Comparison of ENCODE assay signal across 8 mouse cellular contexts in the genomic region with DNA sequence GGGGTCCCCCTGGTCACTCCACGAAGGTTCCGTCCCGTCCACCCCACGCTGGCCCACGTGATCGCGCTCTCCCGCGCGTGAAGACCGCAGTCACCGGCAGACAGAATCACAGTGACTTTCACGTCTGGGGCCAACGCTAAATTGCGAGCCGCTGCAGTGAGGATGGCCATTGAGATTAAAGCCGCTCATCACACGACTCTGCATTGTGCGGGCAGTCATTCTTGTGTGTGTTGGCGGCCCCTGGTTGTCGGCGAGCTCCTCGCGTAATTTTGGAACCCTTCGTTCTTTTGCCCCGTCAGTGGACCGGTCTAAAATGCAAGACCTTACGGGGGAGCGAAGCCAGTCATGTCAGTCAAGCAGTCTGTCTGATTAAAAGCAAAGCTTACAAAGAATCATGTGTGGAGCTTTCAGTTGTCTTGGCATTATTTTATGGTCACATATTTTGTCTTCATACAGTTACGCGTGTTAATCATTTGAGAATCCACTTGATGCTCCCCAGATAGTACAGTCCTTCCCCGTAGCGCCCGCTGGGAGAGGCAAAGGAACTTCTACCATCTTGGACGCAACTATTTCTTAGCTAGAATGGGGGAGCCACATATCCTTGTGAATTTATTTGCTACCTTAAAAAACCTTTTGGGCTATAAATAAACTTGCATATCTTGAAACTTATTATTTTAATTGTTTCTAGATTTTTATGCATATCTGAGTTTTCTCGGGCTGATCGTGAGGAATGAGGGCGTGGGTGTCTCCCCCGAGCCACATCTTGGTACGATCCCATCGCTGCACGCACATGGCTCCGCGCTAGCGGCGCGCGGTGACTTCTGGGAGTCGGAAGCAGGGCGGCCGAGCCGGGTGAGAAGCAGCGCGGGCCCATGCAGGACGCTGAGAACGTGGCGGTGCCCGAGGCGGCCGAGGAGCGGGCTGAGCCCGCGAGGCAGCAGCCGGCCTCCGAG. TPM values are rescaled to one million over a fixed set of nuclear protein-coding genes. Genes with fewer than 3 reads are reported as not detected.
DNase-seq lines count a peak whose midpoint lies in the region; ATAC-seq and TF ChIP-seq lines count a peak whose summit lies in the region.

A gene (plus strand): TSS at position 840 of the 953 bp plus-strand sequence.

- WGBS in bone marrow, adult 2 months, result under 1% methylated on average over 65 of the region's 65 CpGs
- WGBS in embryonic facial prominence, embryonic 15.5 days, result under 1% methylated on average over 65 of the region's 65 CpGs
- WGBS in limb, embryonic 14.5 days, result 2% methylated on average over 63 of the region's 65 CpGs
- WGBS in midbrain, postnatal 0 days, result under 1% methylated on average over 65 of the region's 65 CpGs

- peak within 1 kb of the TSS; percentile 79 for H3K27ac ChIP-seq in bone marrow, adult 2 months (ENCODE audit: control insufficient read depth, insufficient read depth, low read depth, low read length, poor library complexity)
- peak within 1 kb of the TSS; percentile 98 for H3K27ac ChIP-seq in embryonic facial prominence, embryonic 15.5 days (replicated peaks)
- peak within 1 kb of the TSS; percentile 95 for H3K27ac ChIP-seq in limb, embryonic 14.5 days (replicated peaks; ENCODE audit: low read depth, low read length)
- peak within 1 kb of the TSS; percentile 96 for H3K27ac ChIP-seq in midbrain, postnatal 0 days (ENCODE audit: low read depth, low read length)

- no peaks in the 10 kb centered on the region for H3K27me3 ChIP-seq in embryonic facial prominence, embryonic 15.5 days
- no peaks in the 10 kb centered on the region for H3K27me3 ChIP-seq in limb, embryonic 14.5 days (ENCODE audit: control insufficient read depth, insufficient read depth, low read length)
- no peaks in the 10 kb centered on the region for H3K27me3 ChIP-seq in midbrain, postnatal 0 days (ENCODE audit: insufficient read depth, low read length)

- peaks cover 9% of the 10 kb centered on the region for H3K36me3 ChIP-seq in embryonic facial prominence, embryonic 15.5 days
- H3K36me3 ChIP-seq in limb, embryonic 14.5 days (ENCODE audit: control insufficient read depth, insufficient read depth, low read length), result peaks cover 9% of the 10 kb centered on the region; the same call in 1 of the 2 replicates
- no peaks in the 10 kb centered on the region for H3K36me3 ChIP-seq in midbrain, postnatal 0 days (ENCODE audit: insufficient read depth, low read length)

- peak within 1 kb of the TSS; percentile 64 for H3K4me2 ChIP-seq in embryonic facial prominence, embryonic 15.5 days (replicated peaks)
- peak within 1 kb of the TSS; percentile 71 for H3K4me2 ChIP-seq in limb, embryonic 14.5 days (replicated peaks; ENCODE audit: low read depth, low read length, severe bottlenecking)
- peak within 1 kb of the TSS; percentile 74 for H3K4me2 ChIP-seq in midbrain, postnatal 0 days (ENCODE audit: low read depth, low read length, poor library complexity, severe bottlenecking)

- peak; percentile 86 for ATAC-seq in embryonic facial prominence, embryonic 15.5 days (ENCODE audit: insufficient number of reproducible peaks, low FRiP score, low TSS enrichment, low read depth)
- peak; percentile 90 for ATAC-seq in limb, embryonic 14.5 days (ENCODE audit: low FRiP score, low read depth)
- peak; percentile 91 for ATAC-seq in midbrain, postnatal 0 days (ENCODE audit: low FRiP score)

- peak within 1 kb of the TSS; percentile 69 for H3K9ac ChIP-seq in embryonic facial prominence, embryonic 15.5 days
- H3K9ac ChIP-seq in limb, embryonic 14.5 days (ENCODE audit: low read depth, low read length, severe bottlenecking), result peak within 1 kb of the TSS; percentile 93
- H3K9ac ChIP-seq in midbrain, postnatal 0 days (replicated peaks; ENCODE audit: low read length, poor library complexity, severe bottlenecking), result peak within 1 kb of the TSS; percentile 99

- peak within 1 kb of the TSS; percentile 87 for H3K4me3 ChIP-seq in bone marrow, adult 2 months (replicated peaks; ENCODE audit: control insufficient read depth, low read depth, low read length)
- H3K4me3 ChIP-seq in embryonic facial prominence, embryonic 15.5 days (replicated peaks), result peak within 1 kb of the TSS; percentile 96
- H3K4me3 ChIP-seq in limb, embryonic 14.5 days (replicated peaks; ENCODE audit: low read length), result peak within 1 kb of the TSS; percentile 95
- H3K4me3 ChIP-seq in midbrain, postnatal 0 days (ENCODE audit: low read depth, low read length), result peak within 1 kb of the TSS; percentile 99

- DNase-seq in 416B (ENCODE audit: low read depth), result peak; percentile 98
- DNase-seq in heart, adult 8-10 months (ENCODE audit: low spot score), result peak; percentile 90
- peak; percentile 92 for DNase-seq in kidney, adult 9 months
- peak; percentile 94 for DNase-seq in limb, embryonic 14.5 days (ENCODE audit: low spot score)
- DNase-seq in midbrain, postnatal 0 days (ENCODE audit: low spot score), result peak; percentile 95
- peak; percentile 79 to 85 for DNase-seq in spleen, postnatal 14 days (ENCODE audit: low spot score in 2 of 2)

- no peaks in the 10 kb centered on the region; the same call in 1 of the 2 replicates for H3K4me1 ChIP-seq in bone marrow, adult 2 months (ENCODE audit: control insufficient read depth, insufficient read depth, low read length)
- peaks cover 18% of the 10 kb centered on the region for H3K4me1 ChIP-seq in embryonic facial prominence, embryonic 15.5 days
- peaks cover 13% of the 10 kb centered on the region; the same call in 1 of the 2 replicates for H3K4me1 ChIP-seq in limb, embryonic 14.5 days (ENCODE audit: control insufficient read depth, insufficient read depth, low read length)
- peaks cover 12% of the 10 kb centered on the region; the same call in 1 of the 2 replicates for H3K4me1 ChIP-seq in midbrain, postnatal 0 days (ENCODE audit: insufficient read depth, low read length)

- H3K9me3 ChIP-seq in embryonic facial prominence, embryonic 15.5 days (replicated peaks), result no peaks in the 10 kb centered on the region
- H3K9me3 ChIP-seq in limb, embryonic 14.5 days (ENCODE audit: control insufficient read depth, low read length), result no peaks in the 10 kb centered on the region
- H3K9me3 ChIP-seq in midbrain, postnatal 0 days (ENCODE audit: low read length), result no peaks in the 10 kb centered on the region

- TF ChIP-seq POLR2A in bone marrow, adult 2 months (IDR thresholded peaks at IDR 0.05; ENCODE audit: borderline replicate concordance, control insufficient read depth, low read depth, low read length), result peak; percentile 83; the same call in 1 of the 2 replicates
- peak; percentile 83; the same call in 1 of the 2 replicates for TF ChIP-seq POLR2A in limb, embryonic 14.5 days (IDR thresholded peaks at IDR 0.05; ENCODE audit: borderline replicate concordance, extremely low read depth, insufficient read depth, insufficient read length)

- no peak for TF ChIP-seq CTCF in bone marrow, adult 2 months (IDR thresholded peaks at IDR 0.05; ENCODE audit: control insufficient read depth, insufficient read depth, low read length)
- TF ChIP-seq CTCF in midbrain, postnatal 0 days (IDR thresholded peaks at IDR 0.05), result peak; percentile 52

RNA-seq across cellular contexts. Expression of the gene that starts here (rescaled TPM):
- 69.8 and 90.3 TPM in 2 replicates for polyA plus RNA-seq in bone marrow, adult 2 months (2011; ENCODE audit: insufficient read depth, insufficient read length, low replicate concordance, missing spikeins)
- polyA plus RNA-seq in embryonic facial prominence, embryonic 15.5 days (2015; fragmentation: Nextera tagmentation; extraction: Ambion mirVana), result 126 and 130 TPM in 2 replicates
- total RNA-seq in heart, adult 8-10 months (2022), result 10 to 100 TPM; 93.0 to 97.3 (median 95.6) TPM
- polyA plus RNA-seq in limb, embryonic 14.5 days (2012; rRNA removed), result 108 and 119 TPM in 2 replicates
- 145 and 151 TPM in 2 replicates for polyA plus RNA-seq in limb, embryonic 14.5 days (2014; fragmentation: Nextera tagmentation; extraction: Ambion mirVana)
- total RNA-seq in midbrain, postnatal 0 days (2014; rRNA removed), result 36.6 and 41.3 TPM in 2 replicates
- polyA plus RNA-seq in midbrain, postnatal 0 days (2015; fragmentation: Nextera tagmentation; extraction: Ambion mirVana), result 53.7 and 54.5 TPM in 2 replicates

Comparison
In these comparisons a context has a peak if more than half of its experiments do, and no peak if none do; other contexts are left out.
1. Peak in every context shown above with its lines: DNase-seq, ATAC-seq, H3K4me3 ChIP-seq and H3K27ac ChIP-seq.